Comparison of ENCODE assay signal across 28 mouse cellular contexts in genomic region chr14:118464401-118464800, GRCm38 (mm10).
"Had no signal": no experiment of that assay in that cellular context is flagged by ENCODE, and none has a peak within 500 bp of the region (broad histone marks: within the 10 kb centered on the region; RNA-seq: fewer than 3 reads in every experiment).

No protein-coding gene starts in this region.

- H3K27me3 ChIP-seq: embryonic facial prominence, embryonic 12.5 days; embryonic facial prominence, embryonic 15.5 days; forebrain, embryonic 13.5 days; forebrain, embryonic 15.5 days had no signal

- H3K4me1 ChIP-seq: embryonic facial prominence, embryonic 10.5 days; embryonic facial prominence, embryonic 12.5 days; embryonic facial prominence, embryonic 13.5 days; forebrain, embryonic 10.5 days; forebrain, embryonic 12.5 days; forebrain, embryonic 13.5 days; forebrain, embryonic 15.5 days had no signal

- H3K4me3 ChIP-seq: embryonic facial prominence, embryonic 10.5 days; embryonic facial prominence, embryonic 12.5 days; embryonic facial prominence, embryonic 13.5 days; embryonic facial prominence, embryonic 15.5 days; erythroblast, embryonic 14.5 days; forebrain, embryonic 10.5 days; forebrain, embryonic 12.5 days; forebrain, embryonic 13.5 days; forebrain, embryonic 15.5 days; gastrocnemius, adult 2 months; heart, adult 2 months had no signal

- H3K27ac ChIP-seq: embryonic facial prominence, embryonic 10.5 days; embryonic facial prominence, embryonic 12.5 days; embryonic facial prominence, embryonic 13.5 days; embryonic facial prominence, embryonic 15.5 days; forebrain, embryonic 10.5 days; forebrain, embryonic 12.5 days; forebrain, embryonic 13.5 days; forebrain, embryonic 15.5 days; gastrocnemius, adult 2 months; heart, adult 2 months had no signal

- H3K9me3 ChIP-seq: embryonic facial prominence, embryonic 10.5 days; embryonic facial prominence, embryonic 12.5 days; embryonic facial prominence, embryonic 13.5 days; embryonic facial prominence, embryonic 15.5 days; forebrain, embryonic 10.5 days; forebrain, embryonic 12.5 days; forebrain, embryonic 13.5 days; forebrain, embryonic 15.5 days had no signal

- H3K9ac ChIP-seq: embryonic facial prominence, embryonic 12.5 days; embryonic facial prominence, embryonic 13.5 days; embryonic facial prominence, embryonic 15.5 days; forebrain, embryonic 12.5 days; forebrain, embryonic 13.5 days; forebrain, embryonic 15.5 days; forebrain, postnatal 0 days had no signal

- ATAC-seq: forebrain, embryonic 13.5 days; forebrain, embryonic 14.5 days; forebrain, embryonic 15.5 days; forebrain, embryonic 16.5 days; forebrain, postnatal 0 days had no signal

- H3K4me2 ChIP-seq: embryonic facial prominence, embryonic 12.5 days; embryonic facial prominence, embryonic 13.5 days; embryonic facial prominence, embryonic 15.5 days; forebrain, embryonic 12.5 days; forebrain, embryonic 13.5 days; forebrain, embryonic 15.5 days had no signal

- DNase-seq: cerebellum, adult 2 months; cerebellum, adult 8-10 months; cerebellum, adult 9-10 months; cerebellum, adult 9-11 months; cerebellum, postnatal 10 days; cerebellum, postnatal 14 days; cerebellum, postnatal 25 days; cerebellum, postnatal 36 days; embryo, embryonic 11 days; forebrain, postnatal 0 days; gastrocnemius, adult 2 months; gastrocnemius, postnatal 10 days; gastrocnemius, postnatal 14 days; gastrocnemius, postnatal 25 days; gastrocnemius, postnatal 36 days; heart, adult 18-20 months; heart, adult 2 months had no signal

- H3K36me3 ChIP-seq: embryonic facial prominence, embryonic 10.5 days; embryonic facial prominence, embryonic 12.5 days; embryonic facial prominence, embryonic 13.5 days; embryonic facial prominence, embryonic 15.5 days; forebrain, embryonic 10.5 days; forebrain, embryonic 12.5 days; forebrain, embryonic 15.5 days had no signal
